Mouse (Mus musculus): ENCODE results near the gene Ank3. TPM values are rescaled to one million over a fixed set of nuclear protein-coding genes. Genes with fewer than 3 reads are reported as not detected.

Gene Ank3
- polyA plus RNA-seq, 1 experiment from 2014 or later, result 60.0 TPM

- no peak overlapping the region for H3K27ac ChIP-seq (ENCODE audit: low read depth, low read length)
- H3K27me3 ChIP-seq (replicated peaks; ENCODE audit: control insufficient read depth, insufficient read depth, low read length), result no peaks in the 10 kb centered on the region
- 66% methylated on average over 6 of the region's 6 CpGs for WGBS
- no peak overlapping the region for H3K4me3 ChIP-seq (ENCODE audit: low read depth, low read length)
- ATAC-seq (no peak), DNase-seq (ENCODE audit: low spot score) (peak; percentile 10)
- peaks cover 12% of the 10 kb centered on the region; the same call in 1 of the 2 replicates for H3K36me3 ChIP-seq (ENCODE audit: control insufficient read depth, insufficient read depth, low read length)
- no peaks in the 10 kb centered on the region for H3K9me3 ChIP-seq (replicated peaks; ENCODE audit: control insufficient read depth, low read length)
- H3K4me2 ChIP-seq (ENCODE audit: low read length), result no peak overlapping the region
- H3K9ac ChIP-seq (ENCODE audit: low read length), result no peak overlapping the region
- peaks cover 2% of the 10 kb centered on the region; the same call in 1 of the 2 replicates for H3K4me1 ChIP-seq (ENCODE audit: control insufficient read depth, insufficient read depth, low read length)
These were observed 415.4 kb downstream of the Ank3 start for GRCm38 (mm10) chr10:69813823-69814522.

- WGBS, result 92% methylated on average over 7 of the region's 7 CpGs
- no peak for DNase-seq (ENCODE audit: low spot score)
- H3K36me3 ChIP-seq (ENCODE audit: control insufficient read depth, insufficient read depth, low read length), result peaks cover 13% of the 10 kb centered on the region
These were observed 422.7 kb downstream of the Ank3 start for GRCm38 (mm10) chr10:69821245-69821644.

GRCm38 (mm10) chr10:69828770-69829169, 430.2 kb downstream of the Ank3 start:
- Histone ChIP-seq H3K4me3 (ENCODE audit: low read depth, low read length) (no peak overlapping the region), H3K4me1 (ENCODE audit: control insufficient read depth, insufficient read depth, low read length) (no peaks in the 10 kb centered on the region), H3K27me3 (replicated peaks; ENCODE audit: control insufficient read depth, insufficient read depth, low read length) (no peaks in the 10 kb centered on the region), H3K4me2 (ENCODE audit: low read length) (no peak overlapping the region), H3K9ac (ENCODE audit: low read length) (no peak overlapping the region), H3K9me3 (replicated peaks; ENCODE audit: control insufficient read depth, low read length) (no peaks in the 10 kb centered on the region), H3K36me3 (ENCODE audit: control insufficient read depth, insufficient read depth, low read length) (peaks cover 9% of the 10 kb centered on the region; the same call in 1 of the 2 replicates), H3K27ac (ENCODE audit: low read depth, low read length) (no peak overlapping the region)
- DNase-seq (ENCODE audit: low spot score) (no peak), ATAC-seq (no peak)
- WGBS, result 76% methylated on average over 2 of the region's 2 CpGs

More at GRCm38 (mm10) chr10:69821245-69821644, 422.7 kb downstream of the Ank3 start:
- no peaks in the 10 kb centered on the region for H3K27me3 ChIP-seq (replicated peaks; ENCODE audit: control insufficient read depth, insufficient read depth, low read length)
- no peak for ATAC-seq
- H3K9ac ChIP-seq (ENCODE audit: low read length), result no peak overlapping the region
- no peak overlapping the region for H3K27ac ChIP-seq (ENCODE audit: low read depth, low read length)
- H3K9me3 ChIP-seq (replicated peaks; ENCODE audit: control insufficient read depth, low read length), result no peaks in the 10 kb centered on the region
- H3K4me2 ChIP-seq (ENCODE audit: low read length), result no peak overlapping the region
- no peaks in the 10 kb centered on the region for H3K4me1 ChIP-seq (ENCODE audit: control insufficient read depth, insufficient read depth, low read length)
- no peak overlapping the region for H3K4me3 ChIP-seq (ENCODE audit: low read depth, low read length)

- Histone ChIP-seq H3K27ac (ENCODE audit: low read depth, low read length) (no peak overlapping the region), H3K9ac (ENCODE audit: low read length) (no peak overlapping the region), H3K9me3 (replicated peaks; ENCODE audit: control insufficient read depth, low read length) (no peaks in the 10 kb centered on the region), H3K36me3 (ENCODE audit: control insufficient read depth, insufficient read depth, low read length) (peaks cover 5% of the 10 kb centered on the region; the same call in 1 of the 2 replicates), H3K4me3 (ENCODE audit: low read depth, low read length) (no peak overlapping the region), H3K4me2 (ENCODE audit: low read length) (no peak overlapping the region), H3K27me3 (replicated peaks; ENCODE audit: control insufficient read depth, insufficient read depth, low read length) (no peaks in the 10 kb centered on the region), H3K4me1 (ENCODE audit: control insufficient read depth, insufficient read depth, low read length) (no peaks in the 10 kb centered on the region)
- 89% methylated on average over 3 of the region's 3 CpGs for WGBS
- ATAC-seq (no peak), DNase-seq (ENCODE audit: low spot score) (no peak)
These were observed 430.7 kb downstream of the Ank3 start for GRCm38 (mm10) chr10:69829236-69829635.

- no peak for ATAC-seq
- WGBS, result 84% methylated on average over 7 of the region's 7 CpGs
- no peak for DNase-seq (ENCODE audit: low spot score)
- Histone ChIP-seq H3K4me2 (ENCODE audit: low read length) (no peak overlapping the region), H3K27me3 (replicated peaks; ENCODE audit: control insufficient read depth, insufficient read depth, low read length) (no peaks in the 10 kb centered on the region), H3K9me3 (replicated peaks; ENCODE audit: control insufficient read depth, low read length) (no peaks in the 10 kb centered on the region), H3K36me3 (ENCODE audit: control insufficient read depth, insufficient read depth, low read length) (no peaks in the 10 kb centered on the region), H3K4me1 (ENCODE audit: control insufficient read depth, insufficient read depth, low read length) (no peaks in the 10 kb centered on the region), H3K4me3 (ENCODE audit: low read depth, low read length) (no peak overlapping the region), H3K9ac (ENCODE audit: low read length) (no peak overlapping the region), H3K27ac (ENCODE audit: low read depth, low read length) (no peak overlapping the region)
These were observed 433.0 kb downstream of the Ank3 start for GRCm38 (mm10) chr10:69831568-69831967.

- DNase-seq (ENCODE audit: low spot score) (no peak), ATAC-seq (no peak)
- H3K9ac ChIP-seq (ENCODE audit: low read length), result no peak overlapping the region
- H3K36me3 ChIP-seq (ENCODE audit: control insufficient read depth, insufficient read depth, low read length), result no peaks in the 10 kb centered on the region
- no peak overlapping the region for H3K4me2 ChIP-seq (ENCODE audit: low read length)
- no peaks in the 10 kb centered on the region for H3K4me1 ChIP-seq (ENCODE audit: control insufficient read depth, insufficient read depth, low read length)
- no peaks in the 10 kb centered on the region for H3K27me3 ChIP-seq (replicated peaks; ENCODE audit: control insufficient read depth, insufficient read depth, low read length)
- WGBS, result 76% methylated on average over 4 of the region's 4 CpGs
- H3K4me3 ChIP-seq (ENCODE audit: low read depth, low read length), result no peak overlapping the region
- no peaks in the 10 kb centered on the region for H3K9me3 ChIP-seq (replicated peaks; ENCODE audit: control insufficient read depth, low read length)
- H3K27ac ChIP-seq (ENCODE audit: low read depth, low read length), result no peak overlapping the region
These were observed 433.7 kb downstream of the Ank3 start for GRCm38 (mm10) chr10:69832241-69832640.

- H3K27me3 ChIP-seq (replicated peaks; ENCODE audit: control insufficient read depth, insufficient read depth, low read length), result no peaks in the 10 kb centered on the region
- H3K27ac ChIP-seq (ENCODE audit: low read depth, low read length), result no peak overlapping the region
- ATAC-seq, result no peak
These were observed 434.2 kb downstream of the Ank3 start for GRCm38 (mm10) chr10:69832822-69833221.

GRCm38 (mm10) chr10:69834700-69835099, 436.1 kb downstream of the Ank3 start:
- peak; percentile 40; the same call in 1 of the 2 replicates for ATAC-seq
- H3K27ac ChIP-seq (ENCODE audit: low read depth, low read length), result no peak overlapping the region; the same call in 1 of the 2 replicates
- no peaks in the 10 kb centered on the region for H3K27me3 ChIP-seq (replicated peaks; ENCODE audit: control insufficient read depth, insufficient read depth, low read length)
- H3K4me2 ChIP-seq (ENCODE audit: low read length), result no peak overlapping the region
- H3K9ac ChIP-seq (ENCODE audit: low read length), result no peak overlapping the region
- no peaks in the 10 kb centered on the region for H3K36me3 ChIP-seq (ENCODE audit: control insufficient read depth, insufficient read depth, low read length)
- no peaks in the 10 kb centered on the region for H3K9me3 ChIP-seq (replicated peaks; ENCODE audit: control insufficient read depth, low read length)
- WGBS, result 27% methylated on average over 4 of the region's 4 CpGs
- peak; percentile 81 for DNase-seq (ENCODE audit: low spot score)
- no peaks in the 10 kb centered on the region for H3K4me1 ChIP-seq (ENCODE audit: control insufficient read depth, insufficient read depth, low read length)
- H3K4me3 ChIP-seq (ENCODE audit: low read depth, low read length), result no peak overlapping the region

More at GRCm38 (mm10) chr10:69832822-69833221, 434.2 kb downstream of the Ank3 start:
- Histone ChIP-seq H3K4me3 (ENCODE audit: low read depth, low read length) (no peak overlapping the region), H3K9me3 (replicated peaks; ENCODE audit: control insufficient read depth, low read length) (no peaks in the 10 kb centered on the region), H3K4me1 (ENCODE audit: control insufficient read depth, insufficient read depth, low read length) (no peaks in the 10 kb centered on the region), H3K9ac (ENCODE audit: low read length) (no peak overlapping the region), H3K36me3 (ENCODE audit: control insufficient read depth, insufficient read depth, low read length) (no peaks in the 10 kb centered on the region), H3K4me2 (ENCODE audit: low read length) (no peak overlapping the region)
- 86% methylated on average over 7 of the region's 7 CpGs for WGBS
- DNase-seq (ENCODE audit: low spot score), result no peak

- Histone ChIP-seq H3K36me3 (ENCODE audit: control insufficient read depth, insufficient read depth, low read length) (no peaks in the 10 kb centered on the region), H3K4me3 (ENCODE audit: low read depth, low read length) (no peak overlapping the region), H3K9me3 (replicated peaks; ENCODE audit: control insufficient read depth, low read length) (no peaks in the 10 kb centered on the region), H3K4me2 (ENCODE audit: low read length) (no peak overlapping the region), H3K4me1 (ENCODE audit: control insufficient read depth, insufficient read depth, low read length) (no peaks in the 10 kb centered on the region), H3K27ac (ENCODE audit: low read depth, low read length) (no peak overlapping the region), H3K27me3 (replicated peaks; ENCODE audit: control insufficient read depth, insufficient read depth, low read length) (no peaks in the 10 kb centered on the region), H3K9ac (ENCODE audit: low read length) (no peak overlapping the region)
- ATAC-seq (peak; percentile 85), DNase-seq (ENCODE audit: low spot score) (peak; percentile 89)
- 43% methylated on average over 4 of the region's 4 CpGs for WGBS
These were observed 447.2 kb downstream of the Ank3 start for GRCm38 (mm10) chr10:69845749-69846148.

Measured in forebrain, embryonic 14.5 days (tissue).